Mouse (Mus musculus) thymus, postnatal 0 days (tissue): Measurements from ENCODE around the gene Zyx. TPM values are rescaled to one million over a fixed set of nuclear protein-coding genes. Genes with fewer than 3 reads are reported as not detected.

Experiments used
- DNase-seq: peaks from one replicate; pipeline ENCODE4 v3.0.0-alpha.2; 2015; ENCODE audit warnings: low spot score
- polyA plus RNA-seq: library from polyadenylated mRNA; unstranded; fragments of >200 nt; fragmentation: Nextera tagmentation; extraction: Ambion mirVana; gene quantifications from 2 replicates; pipeline ENCODE4 v1.2.1, GENCODE M21; 2015

Zyx gene
- polyA plus RNA-seq, 1 experiment from 2014 or later = 60.7 TPM

DNA sequence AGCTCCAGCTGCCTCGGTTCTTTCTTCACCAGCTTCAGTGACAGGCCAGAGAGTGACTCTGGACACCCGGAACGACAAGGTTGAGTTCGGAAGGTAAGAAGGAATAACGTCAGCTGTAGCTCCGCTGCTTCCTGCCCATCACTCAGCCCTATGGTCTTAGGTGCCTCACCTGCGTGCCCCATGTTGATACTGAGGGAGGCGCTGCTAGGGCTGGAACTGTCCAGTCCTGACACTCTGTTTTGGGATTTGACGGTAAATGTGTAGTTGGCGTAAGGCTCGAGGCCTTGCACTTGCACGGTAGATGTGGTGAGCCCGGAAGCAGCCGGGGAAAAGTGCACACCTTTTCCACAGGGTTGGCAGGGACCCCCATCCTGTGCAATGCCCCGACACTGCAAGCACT, 15.2 kb downstream of the Zyx start:
- DNase-seq = no peak

DNA sequence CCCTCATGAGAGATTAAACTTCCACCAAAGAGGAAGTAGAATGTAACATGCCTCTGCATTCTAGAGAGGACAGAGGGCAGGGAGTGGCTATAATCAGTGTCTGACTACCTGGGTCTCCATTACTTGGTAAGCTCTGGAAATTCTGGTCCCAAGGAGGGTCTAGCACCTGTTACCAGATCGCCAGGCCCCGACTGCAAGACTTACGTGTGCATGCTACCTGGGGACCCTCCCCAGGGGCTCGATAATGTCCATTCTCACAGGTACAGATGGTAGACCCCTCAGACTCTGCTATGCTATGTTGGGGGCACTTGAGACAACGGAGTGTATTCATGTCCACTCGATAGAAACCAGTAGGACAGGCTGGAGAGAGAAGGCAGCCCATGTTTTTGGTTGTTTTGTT, 15.8 kb downstream of the Zyx start:
- no peak for DNase-seq

DNA sequence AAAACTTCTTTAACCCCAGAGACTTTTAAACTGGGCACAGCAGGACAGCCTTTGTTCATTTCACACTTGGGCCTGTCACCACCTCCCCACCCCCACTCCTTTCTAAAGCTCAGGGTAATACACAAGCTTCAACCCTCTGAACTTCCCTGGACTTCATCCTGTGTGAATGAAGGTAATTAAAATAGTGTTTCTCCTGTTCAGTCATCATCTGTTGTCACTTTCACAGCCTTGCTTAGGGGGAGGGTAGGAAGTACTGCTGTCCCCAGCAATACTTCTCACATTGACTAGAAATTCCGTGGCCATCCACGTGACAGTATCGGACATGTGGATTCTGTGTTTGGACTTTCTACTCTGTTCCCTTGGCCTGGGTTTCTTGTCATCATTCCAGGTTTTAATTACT, 20.4 kb downstream of the Zyx start:
- DNase-seq = no peak

DNA sequence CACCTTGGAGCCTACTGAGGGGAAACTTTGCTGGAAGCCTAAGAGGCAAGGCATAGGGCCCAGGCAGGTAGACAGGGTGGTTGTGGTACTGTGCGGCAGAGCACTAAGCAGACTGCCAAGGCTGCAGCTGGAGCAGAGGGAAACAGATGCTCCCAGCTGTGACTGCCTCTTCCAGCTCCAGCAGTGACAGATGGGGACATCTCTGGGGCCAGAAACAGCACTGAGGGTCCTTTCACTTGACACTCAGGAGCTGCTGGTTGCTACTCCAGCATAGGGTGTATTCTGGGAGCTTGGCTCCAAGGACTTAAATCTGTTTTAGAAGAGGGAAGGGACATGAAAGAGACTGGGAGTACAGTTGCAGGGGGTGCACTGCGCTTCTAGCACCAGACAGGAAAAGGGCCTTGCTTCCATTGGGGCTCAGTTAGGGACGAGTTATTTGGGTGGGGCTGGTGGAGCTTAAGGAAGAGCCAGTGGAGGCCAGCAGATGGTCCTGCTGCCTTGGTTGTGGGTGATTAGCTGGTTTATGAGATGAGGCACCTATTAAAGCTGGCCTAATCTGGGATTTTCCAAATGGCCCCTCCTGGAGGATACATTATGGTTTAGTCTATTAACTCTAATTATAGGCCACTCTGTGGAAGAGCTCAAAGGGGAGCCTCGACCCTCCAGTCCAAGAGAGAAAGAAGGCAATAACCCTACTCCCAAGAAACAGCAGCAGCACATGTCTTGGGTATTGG, 21.4 kb downstream of the Zyx start:
- DNase-seq = no peak

DNA sequence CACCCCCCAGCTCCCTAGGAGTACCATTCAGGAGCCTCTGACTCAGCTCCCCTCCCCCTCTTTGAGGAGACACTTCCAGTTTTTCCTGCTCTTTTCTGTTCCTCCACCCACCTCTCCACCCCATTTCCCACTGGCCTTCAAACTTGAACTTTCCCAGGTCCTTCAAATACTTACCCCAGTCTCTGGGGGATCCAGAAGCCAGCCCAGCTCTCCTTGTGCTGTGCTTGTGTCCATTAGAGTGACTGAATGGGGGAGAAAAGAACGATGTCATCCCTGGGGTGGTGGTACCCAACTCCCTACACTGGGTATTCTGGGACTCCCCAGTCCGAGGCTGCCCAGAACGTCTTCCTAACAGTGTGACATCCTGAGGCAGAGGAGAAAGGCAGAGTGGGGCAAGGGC, 22.6 kb downstream of the Zyx start:
- DNase-seq = no peak

DNA sequence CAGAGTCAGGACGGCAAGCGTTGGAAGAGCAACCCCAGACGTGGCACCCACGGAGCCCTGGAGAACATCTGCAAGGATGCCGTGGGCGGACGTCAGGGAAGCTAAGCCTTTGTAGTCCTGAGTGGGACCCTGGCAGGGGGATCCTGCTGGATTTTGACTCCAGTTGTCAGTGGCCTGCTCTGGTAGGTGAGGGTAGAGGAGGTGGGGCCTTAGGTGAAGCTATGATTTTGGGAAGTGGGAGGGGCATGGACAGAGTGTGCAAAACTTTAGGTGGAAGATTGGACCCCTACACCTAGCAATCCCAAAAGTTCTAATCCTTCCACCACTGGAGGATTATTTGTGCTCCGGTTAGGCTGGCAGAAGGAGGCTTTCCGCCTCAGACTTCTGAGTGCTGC, 23.0 kb downstream of the Zyx start:
- DNase-seq = no peak

DNA sequence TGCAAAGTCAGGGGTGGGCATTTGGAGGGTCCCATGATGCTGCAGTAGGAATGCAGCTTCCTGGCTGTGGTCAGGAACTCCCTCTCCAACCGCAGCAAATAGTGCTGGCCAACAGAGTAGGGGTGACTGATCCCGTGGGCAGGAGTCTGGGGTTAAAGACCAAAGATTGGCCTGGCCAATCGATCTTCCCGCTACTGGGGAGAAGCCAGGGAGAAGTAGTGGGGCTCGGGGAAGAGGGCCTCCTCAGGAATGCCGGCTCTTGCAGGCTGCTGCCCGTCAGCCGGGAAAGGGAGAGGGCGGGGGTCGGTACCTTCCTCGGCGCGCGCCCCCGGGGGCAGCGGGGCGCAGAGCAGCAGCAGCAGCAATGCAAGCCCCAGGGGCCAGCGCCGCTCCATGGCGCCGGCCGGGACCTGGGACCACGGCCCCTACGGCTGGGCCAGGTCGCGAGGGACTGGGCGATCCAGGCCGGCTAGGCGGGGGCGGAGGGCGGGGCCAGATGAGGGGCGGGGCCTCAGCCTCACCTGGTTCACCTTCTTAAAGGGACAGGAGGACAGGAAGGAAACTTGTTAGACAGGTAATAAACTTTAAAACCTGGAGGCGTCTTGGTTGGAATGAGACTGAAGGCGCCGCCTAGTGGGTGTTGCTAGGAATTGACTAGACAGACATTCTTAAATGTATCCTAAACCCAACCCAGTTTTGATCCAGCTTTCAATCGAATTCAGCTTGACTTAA, 23.6 kb downstream of the Zyx start, which contains the start of gene Epha1:
Epha1 (minus strand) TSS at position 453 of the 732 bp plus-strand sequence.
- DNase-seq = peak; percentile 73

DNA sequence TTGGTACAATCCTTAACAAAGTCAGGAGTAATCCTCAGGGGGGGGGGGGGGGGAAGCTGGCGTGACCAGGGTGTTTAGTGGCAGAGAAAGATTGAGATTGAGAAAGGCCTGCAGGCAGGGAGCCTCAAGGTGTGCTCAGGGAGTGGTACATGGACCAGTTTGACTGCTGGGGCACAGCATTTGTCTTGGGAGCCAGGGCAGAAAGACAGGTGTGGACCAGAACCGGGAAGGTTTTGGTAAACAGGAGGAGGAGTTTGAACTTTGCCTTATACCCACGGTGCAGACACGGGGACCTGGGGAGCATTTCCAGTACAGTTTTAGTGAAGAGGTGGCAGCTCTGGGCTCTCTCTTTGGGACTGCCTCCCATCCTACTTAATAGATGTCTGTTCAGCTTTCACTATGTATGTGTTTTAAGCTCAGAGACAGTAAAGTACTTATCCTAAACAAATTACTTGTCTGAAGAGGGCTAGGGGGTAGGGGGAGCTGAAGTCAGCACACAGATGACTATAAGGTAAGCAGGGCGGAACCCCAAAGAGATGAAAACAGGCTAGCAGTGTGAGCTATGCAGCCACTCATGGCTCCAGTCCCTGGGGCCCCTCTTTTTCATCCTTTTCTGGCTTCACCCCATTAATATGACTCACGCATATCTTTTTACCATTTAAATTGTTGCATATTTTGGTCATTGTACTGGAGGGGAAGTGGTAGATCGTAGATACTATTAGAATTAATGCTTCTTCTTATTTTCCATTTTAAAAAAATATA, 24.4 kb downstream of the Zyx start:
- DNase-seq = no peak

DNA sequence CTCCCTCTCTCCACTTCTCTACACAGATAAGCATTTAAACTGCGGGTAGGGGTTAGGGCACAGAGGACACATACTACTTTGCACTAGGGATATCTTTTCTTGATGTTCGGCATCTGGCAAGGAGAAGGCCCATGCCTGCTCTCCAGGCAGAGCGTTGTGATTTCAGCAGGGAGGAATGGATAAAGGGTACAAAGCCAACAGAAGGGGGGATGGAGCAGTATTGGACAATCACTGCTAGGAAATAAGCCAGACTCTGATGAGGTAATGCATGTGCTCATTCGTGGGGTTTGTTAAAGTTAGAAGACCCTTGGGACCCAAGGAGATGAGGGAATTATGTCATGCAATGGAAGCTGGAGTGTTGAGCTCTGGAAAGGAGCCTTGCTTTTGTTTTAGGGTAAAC, 25.3 kb downstream of the Zyx start:
- DNase-seq = no peak

DNA sequence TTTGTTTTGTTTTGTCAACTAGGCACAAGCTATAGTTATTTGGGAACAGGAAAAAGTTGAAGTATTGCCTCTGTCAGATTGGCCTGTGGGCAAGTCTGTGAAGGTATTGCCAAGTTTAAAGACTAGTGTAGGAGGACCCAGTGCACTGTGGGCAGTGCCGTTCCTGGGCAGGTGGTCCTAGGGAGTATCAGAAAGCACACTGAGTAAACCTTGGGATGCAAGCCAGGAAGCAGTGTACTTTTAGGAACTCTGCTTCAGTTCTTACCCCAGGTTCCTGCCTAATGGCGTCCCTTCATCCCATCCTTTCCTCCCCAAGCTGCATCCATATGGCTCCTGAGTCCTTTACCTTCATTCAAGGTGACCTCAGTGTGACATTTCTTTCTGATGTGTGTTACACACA, 25.7 kb downstream of the Zyx start:
- DNase-seq = no peak

DNA sequence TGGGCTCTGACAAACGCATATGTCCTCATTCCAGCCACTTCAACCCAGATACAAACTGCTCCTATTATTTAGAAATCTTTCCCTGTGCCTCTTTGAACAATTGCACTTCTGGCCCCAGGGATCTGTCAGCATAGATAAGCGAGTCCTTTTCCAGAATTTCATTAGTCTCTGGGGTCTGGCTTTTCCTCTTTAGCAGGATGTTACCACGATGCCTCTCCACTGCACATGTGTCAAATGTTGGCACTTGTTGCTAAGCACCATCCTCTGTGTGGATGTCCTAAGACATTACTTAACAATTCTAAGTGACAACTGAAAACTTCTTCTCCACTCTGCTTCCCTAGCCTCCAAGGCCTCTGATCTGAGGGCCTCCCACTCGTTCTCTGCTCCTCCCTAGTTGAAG, 26.6 kb downstream of the Zyx start:
- DNase-seq = no peak

DNA sequence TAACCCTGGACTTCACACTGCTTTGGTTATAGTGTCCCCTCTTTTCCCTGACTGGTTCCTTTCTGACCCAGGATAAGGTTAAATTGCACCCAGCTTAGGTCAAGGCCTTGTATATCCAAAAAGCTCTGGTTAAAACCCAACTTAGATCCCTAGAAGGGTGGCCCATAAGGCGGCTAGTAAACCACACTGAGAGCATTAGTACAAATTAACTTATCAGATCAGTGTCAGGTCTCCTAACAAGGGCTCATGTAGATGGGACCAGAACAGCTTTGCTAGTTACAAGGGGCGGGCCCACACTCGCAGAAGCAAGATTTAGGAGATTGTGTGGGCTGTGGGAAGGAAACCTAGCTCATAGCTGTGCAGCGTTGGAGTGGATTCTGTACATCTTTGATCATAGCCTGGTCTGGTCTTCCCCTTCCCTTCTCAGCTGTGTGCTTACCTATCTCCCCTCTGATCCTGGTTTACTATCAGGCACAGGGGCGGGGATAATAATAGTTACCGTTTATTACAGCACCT, 27.1 kb downstream of the Zyx start:
- DNase-seq = no peak

DNA sequence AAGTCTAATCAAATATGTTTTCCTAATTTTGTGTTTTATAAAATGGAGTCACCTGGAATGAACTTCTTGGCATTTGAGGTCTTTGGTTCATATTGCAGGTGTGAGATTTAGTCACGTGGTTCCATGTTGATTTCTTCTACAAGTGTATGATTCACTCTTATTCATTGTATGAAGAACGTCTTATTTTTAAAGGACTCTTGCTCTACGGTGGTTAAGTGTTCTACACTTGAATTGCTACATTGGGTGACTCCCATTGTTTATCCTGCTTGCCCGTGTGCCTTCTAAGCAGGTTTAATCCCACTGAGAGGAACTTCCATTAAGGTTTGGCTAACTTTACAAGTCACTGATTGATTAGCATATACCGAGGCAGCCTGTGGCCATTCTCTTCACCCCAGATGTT, 27.9 kb downstream of the Zyx start:
- DNase-seq = no peak

DNA sequence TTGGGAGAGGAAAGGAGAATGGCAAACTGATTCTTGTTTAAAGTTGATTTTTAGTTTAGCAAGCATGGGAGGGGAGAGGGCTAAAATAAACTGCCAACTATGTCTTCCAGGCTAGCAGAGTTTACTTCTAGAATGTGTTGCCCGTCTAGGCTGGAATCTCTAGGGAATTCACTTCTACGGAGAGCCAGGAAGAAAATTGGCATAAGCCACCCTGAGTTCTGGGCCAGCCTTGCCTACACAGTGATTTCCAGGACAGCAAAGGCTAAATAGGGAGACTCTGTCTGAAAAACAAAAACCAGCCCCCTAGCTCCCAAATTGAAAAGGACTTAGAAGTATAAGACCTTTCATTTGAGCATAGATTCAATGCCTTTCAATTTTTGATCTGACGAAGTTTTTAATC, 30.1 kb downstream of the Zyx start:
- DNase-seq = no peak

DNA sequence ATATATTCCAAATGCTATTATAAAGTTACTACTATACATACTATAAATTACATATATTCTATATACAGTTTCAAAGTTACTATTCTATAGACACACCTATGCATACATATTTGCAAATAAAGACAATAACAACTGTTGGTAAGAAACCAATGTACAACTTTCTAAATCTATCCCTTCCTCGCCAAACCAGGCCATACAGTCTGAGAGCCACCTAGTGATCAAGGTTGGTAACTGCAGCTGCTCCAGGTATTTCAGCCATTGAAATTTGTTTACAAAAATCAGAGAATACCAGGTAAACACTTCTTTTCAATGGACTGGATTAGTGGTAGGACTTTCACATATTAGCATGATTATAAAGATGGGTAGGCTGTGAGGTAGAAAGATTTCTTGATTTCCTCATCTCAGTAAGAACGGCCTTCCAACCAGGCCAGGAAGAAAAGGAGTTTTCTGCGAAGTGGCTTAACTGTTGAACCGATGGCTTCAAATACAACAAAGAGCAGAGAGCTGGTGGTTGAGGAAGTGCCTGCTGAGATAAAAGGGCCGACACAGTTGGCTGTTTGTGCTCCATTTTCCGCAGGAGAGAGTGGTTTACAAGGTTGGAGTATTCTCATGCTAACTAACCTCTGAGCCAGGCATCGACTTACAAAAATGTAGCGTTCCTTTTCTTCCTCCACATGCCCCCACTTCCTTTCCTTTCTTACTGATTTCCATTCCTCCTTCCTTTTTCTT, 31.1 kb downstream of the Zyx start:
- peak; percentile 70 for DNase-seq

DNA sequence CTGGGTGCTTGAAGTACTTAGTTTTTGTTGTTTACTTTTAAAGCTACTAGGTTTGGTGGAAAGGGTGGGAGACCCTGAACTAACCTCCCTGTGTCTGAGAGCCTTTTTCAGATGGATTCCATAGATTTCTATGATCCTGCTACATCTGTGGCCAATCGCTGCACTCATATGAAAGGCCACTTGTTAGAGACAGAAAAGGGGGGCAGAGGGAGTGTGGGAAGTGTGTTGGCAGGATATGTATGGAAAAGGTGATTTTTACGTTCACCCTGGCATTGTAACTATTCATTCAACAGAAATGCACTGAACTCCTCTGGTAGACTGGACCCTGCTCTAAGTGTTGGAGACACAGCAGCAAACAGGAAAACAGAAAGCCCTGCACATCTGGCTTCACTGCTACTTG, 31.8 kb downstream of the Zyx start:
- DNase-seq = no peak

DNA sequence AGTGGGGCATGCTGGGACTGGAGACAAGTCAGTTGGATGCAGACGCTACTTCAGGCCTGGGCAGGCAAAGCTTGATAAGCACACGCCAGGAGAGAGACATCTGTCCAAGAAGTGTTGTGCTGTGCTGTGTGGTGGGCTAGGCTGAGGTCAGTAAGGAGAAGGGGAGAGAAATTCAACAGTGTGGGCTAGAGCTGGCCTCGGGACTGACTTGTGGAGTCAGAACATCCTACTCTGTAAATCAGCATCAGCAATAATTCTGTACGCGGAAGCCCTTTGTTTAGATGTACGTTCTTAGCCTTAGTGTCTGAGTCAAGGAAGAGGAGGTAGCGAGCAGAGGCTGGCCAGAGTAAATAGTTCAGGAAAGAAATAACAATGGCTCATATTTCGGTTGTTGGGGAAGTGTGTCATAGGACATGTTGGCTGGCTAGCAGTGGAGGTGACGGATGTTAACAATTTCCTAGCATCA, 32.5 kb downstream of the Zyx start:
- no peak for DNase-seq

DNA sequence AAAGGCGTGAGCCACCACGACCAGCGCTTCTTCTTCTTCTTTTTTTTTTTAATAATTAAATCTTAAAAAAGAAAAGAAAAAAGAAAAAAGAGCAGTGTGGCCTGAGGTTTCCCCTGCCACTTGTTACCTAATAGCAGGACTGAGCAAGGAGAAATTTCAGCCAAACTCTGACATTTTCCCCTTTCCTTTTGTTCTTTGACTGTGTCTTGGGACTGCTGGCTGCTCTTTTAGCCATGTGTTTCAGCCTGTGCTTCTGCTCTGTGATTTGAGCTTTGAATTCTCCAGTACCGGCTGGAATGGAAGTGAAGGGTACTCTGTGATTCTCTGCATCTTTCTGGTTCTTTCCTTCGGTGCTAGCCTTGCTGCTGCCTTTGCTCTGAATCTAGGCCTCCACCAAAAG, 33.9 kb downstream of the Zyx start:
- no peak for DNase-seq

DNA sequence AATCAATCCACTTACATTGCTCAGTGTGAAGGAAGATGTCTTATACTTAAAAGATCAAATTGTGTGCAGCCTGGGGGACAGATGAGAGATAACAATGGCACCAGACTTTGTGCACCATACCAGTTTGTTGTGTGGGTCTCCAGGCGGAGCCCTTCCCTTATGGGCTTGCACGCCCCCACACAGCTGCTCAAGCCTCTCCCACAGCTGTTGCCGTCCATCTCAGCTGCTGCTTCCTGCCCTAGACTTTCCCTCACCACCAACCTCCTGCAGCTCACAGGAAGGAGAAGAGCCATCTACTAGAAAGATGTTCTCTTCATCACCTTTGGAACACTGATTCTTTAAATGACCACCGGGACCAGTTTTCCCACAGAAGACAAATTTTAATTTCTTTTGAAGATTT, 36.2 kb downstream of the Zyx start:
- DNase-seq = peak; percentile 65

DNA sequence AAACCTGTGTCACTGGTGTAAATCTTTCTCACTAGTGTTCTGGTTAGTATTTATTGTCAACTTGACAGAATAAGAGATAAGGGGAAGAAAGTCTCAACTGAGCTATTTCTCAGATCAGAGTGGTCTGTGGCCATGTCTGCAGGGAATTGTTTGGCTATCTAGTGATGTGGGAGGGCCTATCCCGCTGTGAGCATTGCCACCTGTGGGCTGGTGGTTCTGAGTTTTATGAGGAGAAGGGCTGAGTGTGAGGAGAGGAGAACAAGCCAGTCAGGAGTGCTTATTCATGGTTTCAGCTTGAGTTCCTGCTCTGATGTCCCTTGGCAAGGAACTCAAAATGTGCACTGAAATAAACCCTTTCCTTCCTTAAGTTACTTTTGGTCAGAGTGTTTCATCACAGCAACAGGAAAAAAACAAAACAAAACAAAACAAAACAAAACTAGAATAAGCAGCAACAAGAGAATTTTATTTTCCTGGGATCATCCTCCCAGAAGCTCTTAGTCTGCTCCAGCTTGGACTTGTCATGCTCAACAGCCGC, 42.4 kb downstream of the Zyx start:
- DNase-seq = no peak
